Mouse (Mus musculus) stomach, postnatal 0 days (tissue): ENCODE measurements around the gene Bcat1.

Experiments
- CTCF ChIP-seq: IDR thresholded peaks from 2 replicates; pipeline ENCODE4 v1.5.1; 2016; ENCODE audit warnings: antibody characterized with exemption, low read depth, mild to moderate bottlenecking, moderate library complexity
- EP300 ChIP-seq: optimal IDR thresholded peaks from 2 replicates; pipeline ENCODE3; 2016; ENCODE audit warnings: antibody characterized with exemption

DNA sequence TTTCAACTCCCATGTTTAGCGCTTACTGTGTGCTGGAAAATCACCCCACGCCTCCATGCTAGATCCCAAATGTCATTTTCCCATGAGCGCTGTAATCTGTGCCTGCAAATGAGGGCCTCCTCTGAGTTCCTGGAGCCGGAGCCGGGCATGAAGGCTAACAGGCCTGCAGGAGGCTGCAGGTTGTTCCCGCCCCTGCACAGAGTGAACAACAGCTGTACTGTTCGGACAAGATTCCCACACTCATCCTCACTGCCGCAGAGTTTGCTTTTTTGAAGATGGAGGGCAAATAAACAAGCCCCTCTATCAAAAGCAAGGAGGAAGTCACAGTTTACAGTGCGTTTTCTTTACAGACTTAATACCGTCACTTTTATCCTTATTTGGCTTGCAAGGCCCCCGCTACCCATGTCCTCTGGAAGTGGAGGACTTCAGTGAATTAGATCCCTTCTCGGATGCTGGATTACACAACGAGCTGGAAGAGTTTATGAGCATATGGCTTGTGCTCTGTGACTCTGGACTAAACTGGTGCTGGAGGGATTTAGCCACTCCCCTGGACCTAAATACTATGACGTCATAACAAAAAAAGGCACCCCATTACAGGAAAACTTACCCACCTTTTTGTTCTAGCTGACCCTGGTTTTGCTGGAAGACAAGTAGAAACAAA, 120.0 kb downstream of the Bcat1 start:
- TF ChIP-seq CTCF (no peak), EP300 (no peak)
